Mouse (Mus musculus) ES-Bruce4 (cell line): ENCODE results near the gene Mib2.

ENCODE experiments used
- CTCF ChIP-seq: IDR thresholded peaks from one replicate; pipeline ENCODE4 v1.8.1; 2011; ENCODE audit warnings: low read depth, low read length
- EP300 ChIP-seq: IDR thresholded peaks from 2 replicates; pipeline ENCODE4 v1.6.1; 2011; ENCODE audit warnings: low read depth, low read length; ENCODE audit not compliant: insufficient read depth
- POLR2A ChIP-seq: IDR thresholded peaks from one replicate; pipeline ENCODE4 v1.8.1; 2011; ENCODE audit warnings: low read length; ENCODE audit not compliant: insufficient read depth

- TF ChIP-seq POLR2A (no peak), CTCF (no peak), EP300 (no peak)
Measured at GRCm38 (mm10) chr4:155669598-155670075, 639 bp upstream of the Mib2 start.
